24 mouse cellular contexts compared by ENCODE assay signal in the genomic region with DNA sequence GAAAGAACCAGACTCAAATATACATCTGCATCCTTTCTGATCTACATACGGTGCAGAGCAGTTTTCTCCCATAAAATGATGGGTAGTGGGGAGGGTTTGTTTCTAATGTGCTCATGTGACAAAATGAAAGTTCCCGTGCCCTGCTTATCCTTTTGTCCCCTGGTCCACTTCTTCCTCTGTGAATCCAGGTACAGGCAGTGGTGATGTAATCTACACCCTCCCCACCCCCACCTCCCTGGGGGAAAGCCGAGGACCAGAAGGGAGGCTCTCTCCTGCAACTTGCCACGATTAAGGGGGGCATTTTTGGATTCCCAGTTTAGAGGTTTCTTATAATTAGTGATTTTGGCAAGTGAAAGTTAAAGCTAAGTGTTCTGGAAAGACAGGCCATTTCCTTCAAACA.
A peak's percentile ranks its signal among the peaks of the same experiment; 100 is the strongest.
DNase-seq lines count a peak whose midpoint lies in the region; ATAC-seq and TF ChIP-seq lines count a peak whose summit lies in the region.
"Had no signal": no experiment of that assay in that cellular context is flagged by ENCODE, and none has a peak within 500 bp of the region (broad histone marks: within the 10 kb centered on the region; RNA-seq: fewer than 3 reads in every experiment).

No protein-coding gene starts in this region.

- peak overlapping the region; percentile 69 for H3K27ac ChIP-seq in layer of hippocampus, adult 2 months
- H3K27ac ChIP-seq in liver, adult 2 months (replicated peaks; ENCODE audit: insufficient read depth, low read depth, low read length), result no peak overlapping the region
- H3K27ac ChIP-seq in liver, embryonic 11.5 days (ENCODE audit: low read depth, low read length), result no peak overlapping the region
- no peak overlapping the region for H3K27ac ChIP-seq in midbrain, postnatal 0 days (ENCODE audit: low read depth, low read length)
- no peak overlapping the region for H3K27ac ChIP-seq in midbrain, embryonic 11.5 days (ENCODE audit: low read depth, low read length)
- H3K27ac ChIP-seq: forebrain, embryonic 10.5 days; forebrain, embryonic 13.5 days; heart, adult 2 months; heart, embryonic 10.5 days; heart, embryonic 13.5 days; hindbrain, embryonic 12.5 days had no signal

- peaks cover 12% of the 10 kb centered on the region for H3K4me1 ChIP-seq in liver, adult 2 months (ENCODE audit: control insufficient read depth, insufficient read depth, low read length)
- no peaks in the 10 kb centered on the region for H3K4me1 ChIP-seq in liver, embryonic 11.5 days (replicated peaks; ENCODE audit: control insufficient read depth, insufficient read depth, low read length)
- peaks cover 11% of the 10 kb centered on the region; the same call in 1 of the 2 replicates for H3K4me1 ChIP-seq in midbrain, postnatal 0 days (ENCODE audit: insufficient read depth, low read length)
- 0 out of 2 replicates have a peak, but pooled peaks cover 2% of the 10 kb centered on the region for H3K4me1 ChIP-seq in midbrain, embryonic 11.5 days (ENCODE audit: control insufficient read depth, insufficient read depth, low read length)

- 29% methylated on average over 4 of the region's 4 CpGs for WGBS in liver, adult 2 months
- 47% methylated on average over 4 of the region's 4 CpGs for WGBS in liver, embryonic 11.5 days
- WGBS in midbrain, postnatal 0 days, result 39% methylated on average over 4 of the region's 4 CpGs
- 67% methylated on average over 4 of the region's 4 CpGs for WGBS in midbrain, embryonic 11.5 days

- no peak for ATAC-seq in liver, embryonic 11.5 days (replicated peaks; ENCODE audit: low FRiP score)
- ATAC-seq in midbrain, postnatal 0 days (ENCODE audit: low FRiP score), result no peak
- no peak for ATAC-seq in midbrain, embryonic 11.5 days (ENCODE audit: low FRiP score)
- ATAC-seq: forebrain, embryonic 13.5 days; forebrain, embryonic 16.5 days; Patski had no signal

- H3K79me2 ChIP-seq in liver, adult 2 months (ENCODE audit: control insufficient read depth, insufficient read depth, low read length), result no peaks in the 10 kb centered on the region

- no peak overlapping the region for H3K4me3 ChIP-seq in layer of hippocampus, adult 2 months
- no peak overlapping the region for H3K4me3 ChIP-seq in liver, adult 2 months (ENCODE audit: insufficient read depth, low read depth, low read length)
- no peak overlapping the region for H3K4me3 ChIP-seq in liver, embryonic 11.5 days (ENCODE audit: low read depth, low read length)
- H3K4me3 ChIP-seq in midbrain, postnatal 0 days (ENCODE audit: low read depth, low read length), result no peak overlapping the region
- H3K4me3 ChIP-seq in midbrain, embryonic 11.5 days (ENCODE audit: low read depth, low read length), result no peak overlapping the region
- H3K4me3 ChIP-seq: forebrain, embryonic 10.5 days; forebrain, embryonic 13.5 days; heart, adult 2 months; heart, embryonic 10.5 days; heart, embryonic 13.5 days; hindbrain, embryonic 12.5 days; hindbrain, embryonic 15.5 days had no signal

- no peak for TF ChIP-seq POLR2A in liver, adult 2 months (IDR thresholded peaks at IDR 0.05; ENCODE audit: extremely low read depth, insufficient read depth, low read length)

- no peak for TF ChIP-seq CTCF in layer of hippocampus, adult 2 months (conservative IDR thresholded peaks at IDR 0.05)
- no peak for TF ChIP-seq CTCF in liver, adult 2 months (IDR thresholded peaks at IDR 0.05; ENCODE audit: low read depth, low read length)
- TF ChIP-seq CTCF in midbrain, postnatal 0 days (IDR thresholded peaks at IDR 0.05), result no peak

- H3K36me3 ChIP-seq in liver, adult 2 months (ENCODE audit: control insufficient read depth, insufficient read depth, low read length), result no peaks in the 10 kb centered on the region
- H3K36me3 ChIP-seq in liver, embryonic 11.5 days (ENCODE audit: control insufficient read depth, insufficient read depth, low read length), result no peaks in the 10 kb centered on the region
- H3K36me3 ChIP-seq in midbrain, postnatal 0 days (ENCODE audit: insufficient read depth, low read length), result no peaks in the 10 kb centered on the region
- no peaks in the 10 kb centered on the region for H3K36me3 ChIP-seq in midbrain, embryonic 11.5 days (ENCODE audit: control insufficient read depth, insufficient read depth, low read length)
- H3K36me3 ChIP-seq: forebrain, embryonic 10.5 days; G1E; heart, embryonic 10.5 days; heart, embryonic 13.5 days; hindbrain, embryonic 12.5 days; hindbrain, embryonic 15.5 days had no signal

- no peak overlapping the region for H3K4me2 ChIP-seq in liver, embryonic 11.5 days
- H3K4me2 ChIP-seq in midbrain, postnatal 0 days (ENCODE audit: low read depth, low read length, poor library complexity, severe bottlenecking), result no peak overlapping the region
- H3K4me2 ChIP-seq in midbrain, embryonic 11.5 days, result no peak overlapping the region
- H3K4me2 ChIP-seq: forebrain, embryonic 13.5 days; heart, embryonic 13.5 days; hindbrain, embryonic 12.5 days; hindbrain, embryonic 15.5 days had no signal

- no peaks in the 10 kb centered on the region for H3K9me3 ChIP-seq in liver, embryonic 11.5 days (ENCODE audit: control insufficient read depth, low read length)
- no peaks in the 10 kb centered on the region for H3K9me3 ChIP-seq in midbrain, postnatal 0 days (ENCODE audit: low read length)
- H3K9me3 ChIP-seq in midbrain, embryonic 11.5 days (ENCODE audit: control insufficient read depth, low read length), result no peaks in the 10 kb centered on the region
- H3K9me3 ChIP-seq: forebrain, embryonic 10.5 days; heart, embryonic 10.5 days; heart, embryonic 13.5 days; hindbrain, embryonic 12.5 days; hindbrain, embryonic 15.5 days had no signal

- no peaks in the 10 kb centered on the region for H3K27me3 ChIP-seq in liver, adult 2 months (ENCODE audit: control insufficient read depth, insufficient read depth, low read length)
- H3K27me3 ChIP-seq in liver, embryonic 11.5 days (replicated peaks; ENCODE audit: control insufficient read depth, insufficient read depth, low read length), result peaks cover 2% of the 10 kb centered on the region; the same call in 1 of the 2 replicates
- H3K27me3 ChIP-seq in midbrain, postnatal 0 days (ENCODE audit: insufficient read depth, low read length), result no peaks in the 10 kb centered on the region
- no peaks in the 10 kb centered on the region for H3K27me3 ChIP-seq in midbrain, embryonic 11.5 days (ENCODE audit: control insufficient read depth, insufficient read depth, low read length)
- H3K27me3 ChIP-seq: hindbrain, embryonic 12.5 days; hindbrain, embryonic 15.5 days had no signal

- DNase-seq in layer of hippocampus, adult 2 months (ENCODE audit: low spot score in 2 of 2), result no peak
- DNase-seq in layer of hippocampus, postnatal 25 days (ENCODE audit: extremely low spot score in 1 of 2, low spot score in 1 of 2), result no peak
- DNase-seq in liver, adult 2 months (ENCODE audit: extremely low read depth, low read depth, low spot score), result peak; percentile 59
- no peak for DNase-seq in liver, embryonic 11.5 days (ENCODE audit: low spot score)
- no peak for DNase-seq in midbrain, postnatal 0 days (ENCODE audit: low spot score)
- DNase-seq in midbrain, embryonic 11.5 days (ENCODE audit: low spot score, missing footprints), result no peak
- no peak for DNase-seq in heart, postnatal 10 days
- DNase-seq: adrenal gland, adult 2 months; adrenal gland, postnatal 14 days; B cell, adult 2 months; cerebellum, adult 11 months; cerebellum, adult 2 months; gastrocnemius, postnatal 10 days; gastrocnemius, postnatal 36 days; heart, adult 2 months had no signal

- intact Hi-C loops in heart, postnatal 10 days (cut with DNase I), result loop anchor here (1.0 kb wide), 1 partner anchor 174 kb away; no protein-coding TSS in a partner anchor

- H3K9ac ChIP-seq in liver, adult 2 months (ENCODE audit: low read depth, low read length), result no peak overlapping the region
- H3K9ac ChIP-seq in liver, embryonic 11.5 days (ENCODE audit: low read depth, low read length), result no peak overlapping the region
- 0 out of 2 replicates have a peak overlapping the region, but pooled peaks have one; percentile 13 for H3K9ac ChIP-seq in midbrain, postnatal 0 days (replicated peaks; ENCODE audit: low read length, poor library complexity, severe bottlenecking)
- H3K9ac ChIP-seq in midbrain, embryonic 11.5 days (ENCODE audit: low read length), result no peak overlapping the region
- H3K9ac ChIP-seq: forebrain, embryonic 13.5 days; heart, embryonic 13.5 days; hindbrain, embryonic 12.5 days; hindbrain, embryonic 15.5 days had no signal
